Mouse (Mus musculus) forebrain, postnatal 0 days (tissue): ENCODE results near the gene Nek2. TPM values are rescaled to one million over a fixed set of nuclear protein-coding genes. Genes with fewer than 3 reads are reported as not detected.
A peak's percentile ranks its signal among the peaks of the same experiment; 100 is the strongest.

Source experiments
- ATAC-seq: fragments of 200-750 bp; cut with Nextera tagmentation; 2 replicates; pipeline ENCODE4 v1.8.0; 2017; ENCODE audit warnings: mild to moderate bottlenecking, moderate library complexity
- DNase-seq: peaks from one replicate; pipeline ENCODE4 v3.0.0-alpha.2; 2015
- H3K27ac ChIP-seq: fragments of 300-500 bp; sonication (generic); 2 replicates; pipeline ENCODE4 v1.5.1; 2014; ENCODE audit warnings: low read depth, mild to moderate bottlenecking, antibody characterized with exemption, low read length, moderate library complexity, mixed read lengths
- H3K27me3 ChIP-seq: fragments of 300-500 bp; sonication (generic); 2 replicates; pipeline ENCODE4 v1.6.1; 2014; ENCODE audit warnings: mild to moderate bottlenecking, low read length, mixed read lengths; ENCODE audit not compliant: insufficient read depth
- H3K36me3 ChIP-seq: fragments of 300-500 bp; sonication (generic); 2 replicates; pipeline ENCODE4 v1.6.1; 2014; ENCODE audit warnings: mild to moderate bottlenecking, moderate library complexity; ENCODE audit not compliant: insufficient read depth
- H3K4me1 ChIP-seq: fragments of 300-500 bp; sonication (generic); 2 replicates; pipeline ENCODE4 v1.6.1; 2014; ENCODE audit warnings: antibody characterized with exemption; ENCODE audit not compliant: insufficient read depth
- H3K4me2 ChIP-seq: fragments of 300-500 bp; sonication (generic); 2 replicates; pipeline ENCODE4 v1.6.1; 2014; ENCODE audit warnings: low read depth, mild to moderate bottlenecking, moderate library complexity
- H3K4me3 ChIP-seq: fragments of 300-500 bp; sonication (generic); 2 replicates; pipeline ENCODE4 v1.5.1; 2014; ENCODE audit warnings: low read depth, low read length, mixed read lengths
- H3K9ac ChIP-seq: fragments of 300-500 bp; sonication (generic); 2 replicates; pipeline ENCODE4 v1.6.1; 2014; ENCODE audit warnings: mild to moderate bottlenecking
- H3K9me3 ChIP-seq: fragments of 300-500 bp; sonication (generic); 2 replicates; pipeline ENCODE4 v1.6.1; 2016; ENCODE audit warnings: low read length
- CTCF ChIP-seq: sonication (generic); IDR thresholded peaks from 2 replicates; pipeline ENCODE4 v1.5.1; 2016; ENCODE audit warnings: antibody characterized with exemption, control low read depth, low read depth
- WGBS: fragments of 180-500 bp; shearing (Covaris S2); extraction: QIAGEN DNeasy Blood & Tissue Kit; methylation state at CpG from one replicate; pipeline ENCODE4 v1.1.7; 2014; 5-methylcytosine and 5-hydroxymethylcytosine counted together
- polyA plus RNA-seq: library from polyadenylated mRNA; unstranded; fragments of >200 nt; fragmentation: Nextera tagmentation; extraction: Ambion mirVana; gene quantifications from 2 replicates; pipeline ENCODE4 v1.2.1, GENCODE M21; 2015
- total RNA-seq: library from RNA; depleted of rRNA; stranded (reverse); fragments of >200 nt; gene quantifications from 2 replicates; pipeline ENCODE4 v1.2.3, GENCODE M21; 2014

Gene Nek2
- total and polyA plus RNA-seq, 2 experiments from 2014 or later, result 5.1 to 6.2 TPM

GRCm38 (mm10) chr1:191804747-191805146 lies 16.5 kb upstream of the Nek2 start:
- no peak for TF ChIP-seq CTCF
- Histone ChIP-seq H3K4me3 (no peak overlapping the region), H3K4me2 (no peak overlapping the region), H3K4me1 (no peaks in the 10 kb centered on the region), H3K9me3 (no peaks in the 10 kb centered on the region), H3K27me3 (no peaks in the 10 kb centered on the region), H3K9ac (no peak overlapping the region), H3K36me3 (no peaks in the 10 kb centered on the region), H3K27ac (no peak overlapping the region)
- ATAC-seq (no peak), DNase-seq (no peak)
- WGBS, result 80% methylated on average over 5 of the region's 5 CpGs

GRCm38 (mm10) chr1:191805788-191806187 lies 15.5 kb upstream of the Nek2 start:
- TF ChIP-seq CTCF, result no peak

GRCm38 (mm10) chr1:191806740-191807139 lies 14.5 kb upstream of the Nek2 start:
- no peak overlapping the region for H3K4me3 ChIP-seq
- no peaks in the 10 kb centered on the region for H3K9me3 ChIP-seq
- TF ChIP-seq CTCF, result peak; percentile 23; the same call in 1 of the 2 replicates
- DNase-seq, result no peak
- no peak overlapping the region for H3K4me2 ChIP-seq
- H3K36me3 ChIP-seq, result no peaks in the 10 kb centered on the region
- no peaks in the 10 kb centered on the region for H3K4me1 ChIP-seq
- H3K27me3 ChIP-seq, result no peaks in the 10 kb centered on the region
- H3K9ac ChIP-seq, result no peak overlapping the region
- whole genome bisulfite sequencing, result 92% methylated on average over 4 of the region's 4 CpGs
- no peak for ATAC-seq
- no peak overlapping the region for H3K27ac ChIP-seq

More at GRCm38 (mm10) chr1:191805788-191806187, 15.5 kb upstream of the Nek2 start:
- Histone ChIP-seq H3K4me3 (no peak overlapping the region), H3K27me3 (no peaks in the 10 kb centered on the region), H3K36me3 (no peaks in the 10 kb centered on the region), H3K27ac (no peak overlapping the region), H3K4me1 (no peaks in the 10 kb centered on the region), H3K4me2 (no peak overlapping the region), H3K9me3 (no peaks in the 10 kb centered on the region), H3K9ac (no peak overlapping the region)
- no peak for DNase-seq
- no peak for ATAC-seq
- 78% methylated on average over 6 of the region's 6 CpGs for WGBS

GRCm38 (mm10) chr1:191807979-191808378 lies 13.3 kb upstream of the Nek2 start:
- TF ChIP-seq CTCF, result no peak
- ATAC-seq, result no peak
- no peak for DNase-seq
- Histone ChIP-seq H3K9ac (no peak overlapping the region), H3K4me1 (no peaks in the 10 kb centered on the region), H3K27ac (no peak overlapping the region), H3K27me3 (no peaks in the 10 kb centered on the region), H3K4me3 (no peak overlapping the region), H3K4me2 (no peak overlapping the region), H3K36me3 (no peaks in the 10 kb centered on the region), H3K9me3 (no peaks in the 10 kb centered on the region)
- WGBS, result 92% methylated on average over 7 of the region's 7 CpGs

DNA sequence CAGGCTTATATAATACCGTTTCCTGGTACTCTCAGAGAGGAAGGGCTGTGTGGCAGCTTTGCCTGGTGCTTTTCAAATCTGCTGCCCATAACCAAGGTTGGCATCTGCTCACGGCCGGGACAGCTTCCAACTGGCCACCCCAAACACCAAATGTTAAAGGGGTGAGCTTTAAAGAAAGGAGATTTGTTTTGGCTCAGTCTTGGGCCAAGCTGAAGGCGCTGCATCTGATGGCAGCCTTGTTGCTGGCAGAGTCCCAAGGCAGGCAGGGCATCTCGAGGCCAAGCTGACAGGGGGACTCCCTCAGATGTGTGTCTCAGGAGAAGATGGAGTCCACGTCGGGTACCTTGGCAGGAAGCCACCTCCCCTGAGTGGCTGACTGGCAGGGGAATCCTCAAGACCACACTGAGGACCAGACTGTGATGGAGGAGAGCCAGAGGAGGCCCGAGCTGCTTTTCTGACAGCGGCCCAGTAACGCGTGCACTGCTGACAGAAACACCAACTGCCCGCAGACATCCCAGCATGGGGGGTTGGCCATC lies 12.5 kb upstream of the Nek2 start:
- WGBS, result 30% methylated on average over 12 of the region's 12 CpGs
- TF ChIP-seq CTCF, result no peak
- no peaks in the 10 kb centered on the region for H3K4me1 ChIP-seq
- no peak overlapping the region for H3K9ac ChIP-seq
- ATAC-seq (peak; percentile 92), DNase-seq (peak; percentile 89)
- H3K9me3 ChIP-seq, result no peaks in the 10 kb centered on the region
- H3K4me2 ChIP-seq, result no peak overlapping the region
- no peaks in the 10 kb centered on the region for H3K36me3 ChIP-seq
- no peaks in the 10 kb centered on the region for H3K27me3 ChIP-seq
- no peak overlapping the region for H3K4me3 ChIP-seq
- no peak overlapping the region for H3K27ac ChIP-seq

DNA sequence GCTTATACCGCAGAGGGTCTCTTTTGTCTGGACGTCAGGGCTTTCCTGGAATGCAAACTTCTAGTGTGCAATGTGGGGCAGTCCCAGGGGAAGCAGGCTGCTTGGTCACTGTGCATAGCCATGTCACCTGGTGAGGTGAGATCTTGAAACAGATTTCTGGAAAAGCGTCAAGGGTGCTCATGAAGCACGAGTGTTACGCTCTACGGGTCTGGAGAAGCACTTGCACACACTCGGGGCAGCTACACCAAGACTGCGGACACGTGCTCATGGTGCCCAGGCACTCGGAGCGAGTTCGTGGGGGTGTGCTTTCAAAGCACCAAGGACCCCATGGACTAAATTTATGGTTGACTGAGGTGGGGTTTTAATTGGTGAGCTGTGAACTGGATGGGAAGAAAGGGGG lies 9.5 kb upstream of the Nek2 start:
- DNase-seq (no peak), ATAC-seq (no peak)
- no peak for TF ChIP-seq CTCF

DNA sequence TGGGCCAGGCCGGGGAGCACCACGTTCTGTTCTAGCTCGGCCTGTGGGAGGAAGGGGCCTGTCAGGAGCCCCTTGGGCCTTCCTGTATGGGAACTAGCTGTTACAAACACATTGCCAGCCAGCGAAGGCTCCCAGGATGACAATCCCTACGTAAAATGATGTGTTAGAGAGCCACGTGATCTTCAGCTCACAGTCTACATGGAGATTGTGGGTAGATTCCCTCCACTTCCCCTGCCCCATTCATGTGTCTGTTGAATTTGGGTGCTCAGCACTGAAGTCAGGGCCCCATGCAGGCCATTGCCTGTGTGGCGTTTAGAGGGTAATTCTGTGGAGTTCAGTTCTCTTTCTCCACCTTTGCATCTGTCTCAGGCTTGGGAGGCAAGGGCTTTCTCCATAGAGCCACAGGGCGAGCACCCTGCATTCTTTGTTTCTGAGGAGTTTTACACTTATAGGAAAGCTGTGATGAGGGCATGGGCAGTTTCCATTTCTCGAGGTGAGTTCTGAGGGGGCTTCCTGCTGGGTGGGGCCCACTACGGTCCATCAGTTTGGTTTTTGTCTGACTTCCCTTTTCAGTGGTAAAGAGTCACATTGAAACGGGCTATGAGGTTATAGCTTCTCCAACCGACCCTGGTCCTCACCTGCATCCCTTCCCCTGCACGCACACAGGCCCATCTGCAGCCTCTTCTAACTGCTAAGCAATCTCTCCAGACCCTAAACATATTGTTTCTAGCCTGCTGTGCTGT lies 8.1 kb upstream of the Nek2 start:
- Histone ChIP-seq H3K4me2 (no peak overlapping the region), H3K4me1 (no peaks in the 10 kb centered on the region), H3K9me3 (no peaks in the 10 kb centered on the region), H3K27ac (no peak overlapping the region), H3K4me3 (no peak overlapping the region), H3K9ac (no peak overlapping the region), H3K27me3 (no peaks in the 10 kb centered on the region), H3K36me3 (no peaks in the 10 kb centered on the region)
- 89% methylated on average over 13 of the region's 13 CpGs for WGBS
- ATAC-seq (no peak), DNase-seq (no peak)
- no peak for TF ChIP-seq CTCF

More for the DNA sequence above, 9.5 kb upstream of the Nek2 start:
- Histone ChIP-seq H3K9me3 (no peaks in the 10 kb centered on the region), H3K4me1 (no peaks in the 10 kb centered on the region), H3K4me3 (no peak overlapping the region), H3K27me3 (no peaks in the 10 kb centered on the region), H3K9ac (no peak overlapping the region), H3K36me3 (no peaks in the 10 kb centered on the region), H3K27ac (no peak overlapping the region), H3K4me2 (no peak overlapping the region)
- 89% methylated on average over 12 of the region's 12 CpGs for WGBS
